Mouse (Mus musculus) stomach, postnatal 0 days (tissue): ENCODE measurements around the gene Heatr9. TPM values are rescaled to one million over a fixed set of nuclear protein-coding genes. Genes with fewer than 3 reads are reported as not detected.

ENCODE experiments used
- ATAC-seq: fragments of 200-750 bp; cut with Nextera tagmentation; 2 replicates; pipeline ENCODE4 v1.8.0; 2017; ENCODE audit not compliant: low FRiP score, low TSS enrichment
- DNase-seq: peaks from one replicate; pipeline ENCODE4 v3.0.0-alpha.2; 2016; ENCODE audit warnings: low spot score
- H3K27ac ChIP-seq: fragments of 300-500 bp; sonication (generic); replicated peaks from 2 replicates; pipeline ENCODE4 v1.5.1; 2014; ENCODE audit warnings: mild to moderate bottlenecking, control low read depth
- H3K27me3 ChIP-seq: fragments of 300-500 bp; sonication (generic); 2 replicates; pipeline ENCODE4 v1.6.1; 2014; ENCODE audit warnings: low read length; ENCODE audit not compliant: control insufficient read depth, insufficient read depth
- H3K36me3 ChIP-seq: fragments of 300-500 bp; sonication (generic); 2 replicates; pipeline ENCODE4 v1.6.1; 2014; ENCODE audit warnings: low read length, mixed read lengths; ENCODE audit not compliant: control insufficient read depth, insufficient read depth
- H3K4me1 ChIP-seq: fragments of 300-500 bp; sonication (generic); replicated peaks from 2 replicates; pipeline ENCODE4 v1.6.1; 2014; ENCODE audit warnings: antibody characterized with exemption; ENCODE audit not compliant: control insufficient read depth, insufficient read depth
- H3K4me2 ChIP-seq: fragments of 300-500 bp; sonication (generic); replicated peaks from 2 replicates; pipeline ENCODE4 v1.6.1; 2014; ENCODE audit warnings: low read depth, mild to moderate bottlenecking, control low read depth, moderate library complexity
- H3K4me3 ChIP-seq: fragments of 300-500 bp; sonication (generic); 2 replicates; pipeline ENCODE4 v1.5.1; 2014; ENCODE audit warnings: low read depth, low read length, control low read depth
- H3K9ac ChIP-seq: fragments of 300-500 bp; sonication (generic); 2 replicates; pipeline ENCODE4 v1.6.1; 2014; ENCODE audit warnings: mild to moderate bottlenecking, low read length, control low read depth, mixed read lengths
- H3K9me3 ChIP-seq: fragments of 300-500 bp; sonication (generic); 2 replicates; pipeline ENCODE4 v1.6.1; 2016; ENCODE audit warnings: low read length; ENCODE audit not compliant: control insufficient read depth
- CTCF ChIP-seq: IDR thresholded peaks from 2 replicates; pipeline ENCODE4 v1.5.1; 2016; ENCODE audit warnings: antibody characterized with exemption, low read depth, mild to moderate bottlenecking, moderate library complexity
- EP300 ChIP-seq: optimal IDR thresholded peaks from 2 replicates; pipeline ENCODE3; 2016; ENCODE audit warnings: antibody characterized with exemption
- WGBS: fragments of 180-500 bp; shearing (Covaris S2); extraction: QIAGEN DNeasy Blood & Tissue Kit; methylation state at CpG from one replicate; pipeline ENCODE4 v1.1.7; 2014; 5-methylcytosine and 5-hydroxymethylcytosine counted together
- polyA plus RNA-seq: library from polyadenylated mRNA; unstranded; fragments of >200 nt; fragmentation: Nextera tagmentation; extraction: Ambion mirVana; gene quantifications from 2 replicates; pipeline ENCODE4 v1.2.1, GENCODE M21; 2015

Gene Heatr9
- polyA plus RNA-seq, 1 experiment from 2014 or later, result not detected

DNA sequence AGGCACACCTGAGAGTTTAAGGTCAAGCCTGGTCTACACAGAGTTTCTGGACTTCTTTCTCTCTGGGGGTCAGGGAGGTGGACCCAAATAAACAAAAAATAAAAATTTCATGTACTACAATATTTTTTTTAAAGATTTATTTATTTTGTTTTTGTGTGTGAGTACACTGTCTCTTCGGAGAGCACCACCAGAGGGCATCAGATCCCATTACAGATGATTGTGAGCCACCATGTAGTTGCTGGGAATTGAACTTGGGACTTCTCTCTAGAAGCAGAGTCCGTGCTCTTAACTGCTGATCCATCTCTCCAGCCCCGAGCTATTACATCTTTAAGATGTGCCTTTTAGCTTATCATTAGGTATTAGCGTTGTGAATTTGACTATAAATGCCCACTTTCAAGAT, 30.5 kb downstream of the Heatr9 start:
- Histone ChIP-seq H3K9ac (no peak overlapping the region), H3K4me1 (no peaks in the 10 kb centered on the region), H3K27me3 (no peaks in the 10 kb centered on the region), H3K36me3 (peaks cover 4% of the 10 kb centered on the region; the same call in 1 of the 2 replicates), H3K4me3 (no peak overlapping the region), H3K27ac (no peak overlapping the region), H3K9me3 (no peaks in the 10 kb centered on the region), H3K4me2 (no peak overlapping the region)
- no peak for ATAC-seq
- TF ChIP-seq EP300 (no peak), CTCF (peak; percentile 38)
- 89% methylated on average over 4 of the region's 4 CpGs for WGBS
- no peak for DNase-seq

DNA sequence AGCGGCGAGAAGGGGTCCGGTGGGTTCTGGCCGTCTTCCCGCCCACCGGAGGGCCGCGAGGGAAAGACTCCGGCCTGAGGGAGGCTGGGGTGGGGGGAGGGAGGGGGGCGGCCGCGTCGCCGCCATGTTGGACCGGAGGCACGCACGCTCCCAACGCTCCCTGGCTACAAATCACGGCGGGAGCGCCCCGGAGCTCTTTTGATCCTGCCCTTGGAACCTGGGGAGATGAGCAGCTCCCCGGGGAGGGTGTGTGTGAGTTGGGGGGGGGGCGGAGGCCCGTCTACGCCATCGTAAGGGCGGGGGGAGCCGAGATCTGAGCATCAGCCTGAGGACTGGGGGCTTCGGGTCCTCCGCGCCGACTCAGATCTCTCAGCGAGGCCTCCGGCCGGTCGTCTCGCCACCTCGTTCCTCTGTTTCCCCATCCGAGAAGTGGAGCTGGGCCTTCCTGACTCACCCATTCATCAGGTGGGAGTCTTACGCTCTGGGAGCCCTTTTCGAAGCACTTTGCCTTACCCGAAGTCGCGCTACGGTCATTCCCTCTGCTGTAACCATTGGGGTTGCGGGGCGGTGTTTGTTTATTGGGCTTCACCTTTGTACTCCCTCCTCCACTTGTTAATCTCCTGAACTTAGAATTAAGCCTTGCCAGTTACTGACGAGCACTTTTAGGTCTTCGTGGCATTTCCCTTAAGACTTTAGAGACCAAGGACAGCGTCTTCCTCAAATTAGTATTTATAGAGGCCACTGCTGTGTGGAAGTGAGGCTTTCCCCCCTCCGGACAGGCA, 48.5 kb downstream of the Heatr9 start:
- Histone ChIP-seq H3K4me2 (peak overlapping the region; percentile 76), H3K27me3 (no peaks in the 10 kb centered on the region), H3K9me3 (no peaks in the 10 kb centered on the region), H3K4me1 (peaks cover 5% of the 10 kb centered on the region), H3K36me3 (no peaks in the 10 kb centered on the region), H3K4me3 (peak overlapping the region; percentile 91), H3K9ac (peak overlapping the region; percentile 91), H3K27ac (peak overlapping the region; percentile 94)
- TF ChIP-seq EP300 (no peak), CTCF (no peak)
- whole genome bisulfite sequencing, result 1% methylated on average over 46 of the region's 52 CpGs
- ATAC-seq (peak; percentile 79), DNase-seq (no peak)

- Histone ChIP-seq H3K4me2 (peak within 1 kb of the TSS; percentile 76), H3K4me1 (peaks cover 5% of the 10 kb centered on the region), H3K27me3 (no peaks in the 10 kb centered on the region), H3K9me3 (no peaks in the 10 kb centered on the region), H3K4me3 (peak within 1 kb of the TSS; percentile 91), H3K27ac (peak within 1 kb of the TSS; percentile 94), H3K36me3 (no peaks in the 10 kb centered on the region), H3K9ac (peak within 1 kb of the TSS; percentile 91)
- peak; percentile 98 for DNase-seq
- peak; percentile 98 for ATAC-seq
- TF ChIP-seq CTCF (peak; percentile 86), EP300 (peak; percentile 42)
- WGBS, result under 1% methylated on average over 66 of the region's 66 CpGs
Measured at GRCm38 (mm10) chr11:83472324-83473234, 49.4 kb downstream of the Heatr9 start, which contains the start of gene Taf15. Taf15 (plus strand) TSS chr11:83473086.

- ATAC-seq (no peak), DNase-seq (no peak)
- Histone ChIP-seq H3K9me3 (no peaks in the 10 kb centered on the region), H3K27ac (peak overlapping the region; percentile 94), H3K27me3 (no peaks in the 10 kb centered on the region), H3K4me3 (no peak overlapping the region), H3K9ac (no peak overlapping the region), H3K36me3 (no peaks in the 10 kb centered on the region), H3K4me1 (peaks cover 5% of the 10 kb centered on the region), H3K4me2 (peak overlapping the region; percentile 57)
- 61% methylated on average over 2 of the region's 2 CpGs for WGBS
- no peak for TF ChIP-seq EP300
- no peak for TF ChIP-seq CTCF
Measured at GRCm38 (mm10) chr11:83471766-83472165, 50.2 kb downstream of the Heatr9 start.

GRCm38 (mm10) chr11:83468765-83469164, 53.2 kb downstream of the Heatr9 start:
- Histone ChIP-seq H3K27ac (no peak overlapping the region), H3K4me2 (no peak overlapping the region), H3K4me1 (no peaks in the 10 kb centered on the region), H3K9me3 (no peaks in the 10 kb centered on the region), H3K36me3 (no peaks in the 10 kb centered on the region), H3K27me3 (no peaks in the 10 kb centered on the region), H3K9ac (no peak overlapping the region), H3K4me3 (no peak overlapping the region)
- 63% methylated on average over 3 of the region's 3 CpGs for WGBS
- DNase-seq (no peak), ATAC-seq (no peak)
- no peak for TF ChIP-seq EP300
- no peak for TF ChIP-seq CTCF
